Mouse (Mus musculus) E14TG2a.4 (cell line): Measurements from ENCODE around the gene Slc10a6.

ENCODE experiments used
- CTCF ChIP-seq: conservative IDR thresholded peaks from 2 replicates; pipeline ENCODE4 v1.5.1; 2014; ENCODE audit warnings: low read length
- NANOG ChIP-seq: IDR thresholded peaks from 2 replicates; pipeline ENCODE4 v1.6.1; 2014; ENCODE audit warnings: borderline replicate concordance, low read length, mixed read lengths
- POU5F1 ChIP-seq: IDR thresholded peaks from 2 replicates; pipeline ENCODE4 v1.6.1; 2014; ENCODE audit warnings: low read length, borderline replicate concordance

DNA sequence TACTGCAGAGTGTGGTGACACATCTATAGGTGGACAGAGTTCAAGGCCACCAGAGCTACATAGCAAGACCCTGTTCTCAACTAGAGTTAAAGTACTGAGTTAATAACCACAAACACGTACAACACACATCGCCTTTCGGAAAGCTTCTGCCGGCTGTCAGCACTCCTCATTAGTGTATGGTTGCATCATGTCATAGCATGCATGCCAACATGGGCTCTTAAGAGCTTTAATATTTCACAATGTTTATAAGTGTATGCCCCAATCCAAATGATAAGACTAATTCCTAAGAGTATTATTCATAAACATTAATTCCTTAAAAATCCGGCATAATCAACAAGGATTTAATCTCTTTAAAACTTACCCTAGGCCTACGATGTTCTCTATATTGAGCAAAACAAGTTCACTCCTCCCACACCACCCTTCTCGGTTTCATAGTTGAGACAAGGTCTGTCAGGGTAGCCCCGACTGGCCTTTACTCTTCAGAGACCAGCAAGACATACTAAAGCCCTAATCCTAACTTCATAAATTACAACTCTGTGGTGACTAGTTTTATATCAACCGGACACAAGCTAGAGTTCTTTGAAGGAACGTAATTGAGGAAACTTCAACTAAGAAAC is 18.2 kb downstream of the Slc10a6 start:
- no peak for TF ChIP-seq CTCF
- TF ChIP-seq NANOG = no peak
- no peak for TF ChIP-seq POU5F1
